Mouse (Mus musculus) kidney, postnatal 0 days (tissue): ENCODE measurements around the gene Fasl. TPM values are rescaled to one million over a fixed set of nuclear protein-coding genes. Genes with fewer than 3 reads are reported as not detected.

Experiments
- ATAC-seq: fragments of 200-750 bp; cut with Nextera tagmentation; replicated peaks from 2 replicates; pipeline ENCODE4 v1.8.0; 2017; ENCODE audit warnings: low read depth, moderate number of reproducible peaks, moderate TSS enrichment, moderate library complexity; ENCODE audit not compliant: low FRiP score
- DNase-seq: peaks from one replicate; pipeline ENCODE4 v3.0.0-alpha.2; 2016; ENCODE audit warnings: low spot score
- H3K27ac ChIP-seq: fragments of 300-500 bp; sonication (generic); 2 replicates; pipeline ENCODE4 v1.5.1; 2014; ENCODE audit warnings: mild to moderate bottlenecking
- H3K27me3 ChIP-seq: fragments of 300-500 bp; sonication (generic); 2 replicates; pipeline ENCODE4 v1.6.1; 2014; ENCODE audit warnings: low read length, mixed read lengths; ENCODE audit not compliant: insufficient read depth
- H3K36me3 ChIP-seq: fragments of 300-500 bp; sonication (generic); 2 replicates; pipeline ENCODE4 v1.6.1; 2014; ENCODE audit warnings: low read length, mixed read lengths; ENCODE audit not compliant: insufficient read depth
- H3K4me1 ChIP-seq: fragments of 300-500 bp; sonication (generic); replicated peaks from 2 replicates; pipeline ENCODE4 v1.6.1; 2014; ENCODE audit warnings: antibody characterized with exemption, low read length, mixed read lengths; ENCODE audit not compliant: insufficient read depth
- H3K4me2 ChIP-seq: fragments of 300-500 bp; sonication (generic); 2 replicates; pipeline ENCODE4 v1.6.1; 2014; ENCODE audit warnings: mild to moderate bottlenecking, low read length, moderate library complexity, mixed read lengths
- H3K4me3 ChIP-seq: fragments of 300-500 bp; sonication (generic); replicated peaks from 2 replicates; pipeline ENCODE4 v1.5.1; 2014; ENCODE audit warnings: low read depth, low read length
- H3K9ac ChIP-seq: fragments of 300-500 bp; sonication (generic); 2 replicates; pipeline ENCODE4 v1.6.1; 2014; ENCODE audit warnings: low read depth, low read length
- H3K9me3 ChIP-seq: fragments of 300-500 bp; sonication (generic); replicated peaks from 2 replicates; pipeline ENCODE4 v1.6.1; 2016; ENCODE audit warnings: low read length, inconsistent platforms, mixed read lengths
- CTCF ChIP-seq: IDR thresholded peaks from 2 replicates; pipeline ENCODE4 v1.5.1; 2016; ENCODE audit warnings: antibody characterized with exemption, low read depth, mild to moderate bottlenecking, moderate library complexity
- WGBS: fragments of 180-500 bp; shearing (Covaris S2); extraction: QIAGEN DNeasy Blood & Tissue Kit; methylation state at CpG from one replicate; pipeline ENCODE4 v1.1.7; 2014; 5-methylcytosine and 5-hydroxymethylcytosine counted together
- polyA plus RNA-seq: library from polyadenylated mRNA; unstranded; fragments of >200 nt; fragmentation: Nextera tagmentation; extraction: Ambion mirVana; gene quantifications from 2 replicates; pipeline ENCODE4 v1.2.1, GENCODE M21; 2015

Fasl gene
- polyA plus RNA-seq, 1 experiment from 2014 or later: not detected

GRCm38 (mm10) chr1:161765932-161766331 is 22.4 kb downstream of the Fasl start:
- DNase-seq (no peak), ATAC-seq (no peak)
- Histone ChIP-seq H3K4me1 (no peaks in the 10 kb centered on the region), H3K36me3 (no peaks in the 10 kb centered on the region), H3K9ac (no peak overlapping the region), H3K4me3 (no peak overlapping the region), H3K4me2 (no peak overlapping the region), H3K9me3 (no peaks in the 10 kb centered on the region), H3K27ac (no peak overlapping the region), H3K27me3 (no peaks in the 10 kb centered on the region)
- TF ChIP-seq CTCF: no peak
- WGBS: 55% methylated on average over 5 of the region's 5 CpGs

GRCm38 (mm10) chr1:161764964-161765363 is 23.3 kb downstream of the Fasl start:
- 97% methylated on average over 1 of the region's 1 CpGs for WGBS
- no peak for TF ChIP-seq CTCF
- no peaks in the 10 kb centered on the region for H3K36me3 ChIP-seq
- ATAC-seq (no peak), DNase-seq (no peak)
- H3K27me3 ChIP-seq: no peaks in the 10 kb centered on the region
- H3K4me2 ChIP-seq: no peak overlapping the region
- H3K4me3 ChIP-seq: no peak overlapping the region
- H3K27ac ChIP-seq: no peak overlapping the region
- H3K9me3 ChIP-seq: no peaks in the 10 kb centered on the region
- no peak overlapping the region for H3K9ac ChIP-seq
- no peaks in the 10 kb centered on the region for H3K4me1 ChIP-seq

GRCm38 (mm10) chr1:161761556-161761955 is 26.7 kb downstream of the Fasl start:
- Histone ChIP-seq H3K9me3 (no peaks in the 10 kb centered on the region), H3K4me1 (no peaks in the 10 kb centered on the region), H3K36me3 (no peaks in the 10 kb centered on the region), H3K4me2 (no peak overlapping the region), H3K27ac (no peak overlapping the region), H3K4me3 (no peak overlapping the region), H3K9ac (no peak overlapping the region), H3K27me3 (no peaks in the 10 kb centered on the region)
- DNase-seq (no peak), ATAC-seq (no peak)
- WGBS: 35% methylated on average over 4 of the region's 4 CpGs
- no peak for TF ChIP-seq CTCF

- Histone ChIP-seq H3K9me3 (no peaks in the 10 kb centered on the region), H3K4me2 (no peak overlapping the region), H3K36me3 (no peaks in the 10 kb centered on the region), H3K27me3 (no peaks in the 10 kb centered on the region), H3K4me1 (no peaks in the 10 kb centered on the region), H3K4me3 (no peak overlapping the region), H3K27ac (no peak overlapping the region), H3K9ac (no peak overlapping the region)
- WGBS: 83% methylated on average over 3 of the region's 3 CpGs
- DNase-seq (no peak), ATAC-seq (no peak)
- no peak for TF ChIP-seq CTCF
Observed at GRCm38 (mm10) chr1:161756547-161756946, 31.7 kb downstream of the Fasl start.

- 45% methylated on average over 8 of the region's 8 CpGs for WGBS
Observed at GRCm38 (mm10) chr1:161751311-161751710, 37.0 kb downstream of the Fasl start.

GRCm38 (mm10) chr1:161750471-161751041 is 37.7 kb downstream of the Fasl start:
- no peak for ATAC-seq

More at GRCm38 (mm10) chr1:161751311-161751710, 37.0 kb downstream of the Fasl start:
- peak; percentile 19 for DNase-seq
- TF ChIP-seq CTCF: no peak
- Histone ChIP-seq H3K36me3 (no peaks in the 10 kb centered on the region), H3K27ac (no peak overlapping the region), H3K4me1 (no peaks in the 10 kb centered on the region), H3K4me2 (no peak overlapping the region), H3K9me3 (no peaks in the 10 kb centered on the region), H3K4me3 (no peak overlapping the region), H3K9ac (no peak overlapping the region), H3K27me3 (no peaks in the 10 kb centered on the region)
- ATAC-seq: no peak

GRCm38 (mm10) chr1:161748685-161749084 is 39.6 kb downstream of the Fasl start:
- Histone ChIP-seq H3K4me2 (no peak overlapping the region), H3K4me1 (no peaks in the 10 kb centered on the region), H3K4me3 (no peak overlapping the region), H3K36me3 (no peaks in the 10 kb centered on the region), H3K9ac (no peak overlapping the region), H3K27ac (no peak overlapping the region), H3K27me3 (no peaks in the 10 kb centered on the region), H3K9me3 (no peaks in the 10 kb centered on the region)
- no peak for TF ChIP-seq CTCF
- ATAC-seq (no peak), DNase-seq (no peak)
- 85% methylated on average over 6 of the region's 6 CpGs for WGBS

More at GRCm38 (mm10) chr1:161750471-161751041, 37.7 kb downstream of the Fasl start:
- no peak overlapping the region for H3K9ac ChIP-seq
- H3K4me2 ChIP-seq: no peak overlapping the region
- TF ChIP-seq CTCF: no peak
- no peak overlapping the region for H3K27ac ChIP-seq
- H3K27me3 ChIP-seq: no peaks in the 10 kb centered on the region
- H3K36me3 ChIP-seq: no peaks in the 10 kb centered on the region
- 66% methylated on average over 8 of the region's 8 CpGs for WGBS
- H3K4me1 ChIP-seq: no peaks in the 10 kb centered on the region
- H3K9me3 ChIP-seq: no peaks in the 10 kb centered on the region
- no peak overlapping the region for H3K4me3 ChIP-seq
- no peak for DNase-seq
